Mouse (Mus musculus) embryonic facial prominence, embryonic 11.5 days (tissue): ENCODE data around the gene Nek7. TPM values are rescaled to one million over a fixed set of nuclear protein-coding genes. Genes with fewer than 3 reads are reported as not detected.

ENCODE experiments used
- ATAC-seq: fragments of 200-750 bp; cut with Nextera tagmentation; replicated peaks from 2 replicates; pipeline ENCODE4 v1.8.0; 2017; ENCODE audit warnings: low read depth; ENCODE audit not compliant: insufficient number of reproducible peaks, low FRiP score, low TSS enrichment
- DNase-seq: peaks from one replicate; pipeline ENCODE4 v3.0.0-alpha.2; 2015; ENCODE audit warnings: low spot score
- H3K27ac ChIP-seq: fragments of 300-500 bp; sonication (generic); replicated peaks from 2 replicates; pipeline ENCODE4 v1.5.1; 2014; ENCODE audit warnings: mild to moderate bottlenecking, low read depth, low read length, control low read depth
- H3K27me3 ChIP-seq: fragments of 300-500 bp; sonication (generic); 2 replicates; pipeline ENCODE4 v1.6.1; 2014; ENCODE audit warnings: mild to moderate bottlenecking, low read length, moderate library complexity, mixed read lengths; ENCODE audit not compliant: control insufficient read depth, insufficient read depth
- H3K36me3 ChIP-seq: fragments of 300-500 bp; sonication (generic); replicated peaks from 2 replicates; pipeline ENCODE4 v1.6.1; 2014; ENCODE audit warnings: low read depth, mild to moderate bottlenecking, low read length, moderate library complexity, mixed read lengths; ENCODE audit not compliant: control insufficient read depth, insufficient read depth
- H3K4me1 ChIP-seq: fragments of 300-500 bp; sonication (generic); 2 replicates; pipeline ENCODE4 v1.6.1; 2014; ENCODE audit warnings: low read length, mixed read lengths; ENCODE audit not compliant: control insufficient read depth, insufficient read depth
- H3K4me2 ChIP-seq: fragments of 300-500 bp; sonication (generic); 2 replicates; pipeline ENCODE4 v1.6.1; 2014; ENCODE audit warnings: low read depth, mild to moderate bottlenecking, control low read depth, low read length, moderate library complexity
- H3K4me3 ChIP-seq: fragments of 300-500 bp; sonication (generic); 2 replicates; pipeline ENCODE4 v1.5.1; 2014; ENCODE audit warnings: low read depth, low read length, control low read depth
- H3K9ac ChIP-seq: fragments of 300-500 bp; sonication (generic); replicated peaks from 2 replicates; pipeline ENCODE4 v1.6.1; 2014; ENCODE audit warnings: mild to moderate bottlenecking, control low read depth, low read length
- H3K9me3 ChIP-seq: fragments of 300-500 bp; sonication (generic); replicated peaks from 2 replicates; pipeline ENCODE4 v1.6.1; 2016; ENCODE audit warnings: mild to moderate bottlenecking, low read length, inconsistent platforms, mixed read lengths; ENCODE audit not compliant: control insufficient read depth
- WGBS: fragments of 180-500 bp; shearing (Covaris S2); extraction: QIAGEN DNeasy Blood & Tissue Kit; methylation state at CpG from one replicate; pipeline ENCODE4 v1.1.7; 2014; 5-methylcytosine and 5-hydroxymethylcytosine counted together
- polyA plus RNA-seq: library from polyadenylated mRNA; unstranded; fragments of >200 nt; fragmentation: Nextera tagmentation; extraction: Ambion mirVana; gene quantifications from 2 replicates; pipeline ENCODE4 v1.2.1, GENCODE M21; 2014

The Nek7 gene
- polyA plus RNA-seq, 1 experiment from 2014 or later = 30.8 TPM

- Histone ChIP-seq H3K36me3 (no peaks in the 10 kb centered on the region), H3K9me3 (no peaks in the 10 kb centered on the region), H3K4me2 (peak overlapping the region; percentile 47), H3K27ac (no peak overlapping the region), H3K9ac (peak overlapping the region; percentile 32; the same call in 1 of the 2 replicates), H3K27me3 (no peaks in the 10 kb centered on the region), H3K4me1 (no peaks in the 10 kb centered on the region), H3K4me3 (peak overlapping the region; percentile 84)
- ATAC-seq = peak; percentile 92
- peak; percentile 88 for DNase-seq
- 1% methylated on average over 11 of the region's 11 CpGs for WGBS
These were observed 2.0 kb downstream of the Nek7 start for GRCm38 (mm10) chr1:138618012-138618354.

- no peak overlapping the region for H3K27ac ChIP-seq
These were observed 2.5 kb downstream of the Nek7 start for GRCm38 (mm10) chr1:138617279-138618011.

GRCm38 (mm10) chr1:138615388-138615787 lies 4.6 kb downstream of the Nek7 start:
- Histone ChIP-seq H3K4me2 (no peak overlapping the region), H3K27ac (no peak overlapping the region)
- 64% methylated on average over 3 of the region's 3 CpGs for WGBS

More at GRCm38 (mm10) chr1:138617279-138618011, 2.5 kb downstream of the Nek7 start:
- peak overlapping the region; percentile 47 for H3K4me2 ChIP-seq
- no peaks in the 10 kb centered on the region for H3K27me3 ChIP-seq
- no peak for ATAC-seq
- no peaks in the 10 kb centered on the region for H3K9me3 ChIP-seq
- H3K36me3 ChIP-seq = no peaks in the 10 kb centered on the region
- H3K9ac ChIP-seq = peak overlapping the region; percentile 39
- H3K4me3 ChIP-seq = peak overlapping the region; percentile 84
- peak; percentile 22 for DNase-seq
- no peaks in the 10 kb centered on the region for H3K4me1 ChIP-seq
- 23% methylated on average over 17 of the region's 17 CpGs for WGBS

GRCm38 (mm10) chr1:138614552-138615287 lies 5.2 kb downstream of the Nek7 start:
- no peak for DNase-seq
- Histone ChIP-seq H3K27me3 (no peaks in the 10 kb centered on the region), H3K4me1 (no peaks in the 10 kb centered on the region), H3K36me3 (no peaks in the 10 kb centered on the region), H3K9ac (no peak overlapping the region), H3K4me3 (no peak overlapping the region), H3K9me3 (no peaks in the 10 kb centered on the region), H3K27ac (no peak overlapping the region), H3K4me2 (no peak overlapping the region)
- ATAC-seq = no peak
- WGBS = 68% methylated on average over 6 of the region's 6 CpGs

More at GRCm38 (mm10) chr1:138615388-138615787, 4.6 kb downstream of the Nek7 start:
- DNase-seq (no peak), ATAC-seq (no peak)
- H3K36me3 ChIP-seq = no peaks in the 10 kb centered on the region
- H3K9me3 ChIP-seq = no peaks in the 10 kb centered on the region
- no peak overlapping the region for H3K4me3 ChIP-seq
- no peak overlapping the region for H3K9ac ChIP-seq
- no peaks in the 10 kb centered on the region for H3K4me1 ChIP-seq
- H3K27me3 ChIP-seq = no peaks in the 10 kb centered on the region

- no peak overlapping the region for H3K27ac ChIP-seq
- no peak overlapping the region for H3K4me3 ChIP-seq
- H3K27me3 ChIP-seq = no peaks in the 10 kb centered on the region
- no peak overlapping the region for H3K9ac ChIP-seq
- ATAC-seq (no peak), DNase-seq (no peak)
- H3K9me3 ChIP-seq = no peaks in the 10 kb centered on the region
- H3K36me3 ChIP-seq = no peaks in the 10 kb centered on the region
- 89% methylated on average over 1 of the region's 1 CpGs for WGBS
- H3K4me2 ChIP-seq = no peak overlapping the region
- H3K4me1 ChIP-seq = no peaks in the 10 kb centered on the region
These were observed 7.8 kb downstream of the Nek7 start for GRCm38 (mm10) chr1:138612177-138612576.

GRCm38 (mm10) chr1:138609176-138609575 lies 10.8 kb downstream of the Nek7 start:
- H3K36me3 ChIP-seq = no peaks in the 10 kb centered on the region
- no peak overlapping the region for H3K4me3 ChIP-seq
- no peak overlapping the region for H3K4me2 ChIP-seq
- H3K27ac ChIP-seq = no peak overlapping the region
- no peaks in the 10 kb centered on the region for H3K27me3 ChIP-seq
- 88% methylated on average over 12 of the region's 12 CpGs for WGBS
- no peaks in the 10 kb centered on the region for H3K4me1 ChIP-seq
- H3K9ac ChIP-seq = no peak overlapping the region
- no peaks in the 10 kb centered on the region for H3K9me3 ChIP-seq
- DNase-seq = no peak
- ATAC-seq = no peak

GRCm38 (mm10) chr1:138608336-138608735 lies 11.6 kb downstream of the Nek7 start:
- ATAC-seq = no peak
- H3K4me1 ChIP-seq = no peaks in the 10 kb centered on the region
- DNase-seq = no peak
- WGBS = 94% methylated on average over 7 of the region's 7 CpGs
- H3K4me3 ChIP-seq = no peak overlapping the region
- H3K27ac ChIP-seq = no peak overlapping the region
- no peaks in the 10 kb centered on the region for H3K9me3 ChIP-seq
- H3K4me2 ChIP-seq = no peak overlapping the region
- no peaks in the 10 kb centered on the region for H3K36me3 ChIP-seq
- no peaks in the 10 kb centered on the region for H3K27me3 ChIP-seq
- no peak overlapping the region for H3K9ac ChIP-seq

- 91% methylated on average over 7 of the region's 7 CpGs for WGBS
These were observed 12.1 kb downstream of the Nek7 start for GRCm38 (mm10) chr1:138607862-138608261.

More at GRCm38 (mm10) chr1:138607862-138608261, 12.1 kb downstream of the Nek7 start:
- H3K9ac ChIP-seq = no peak overlapping the region
- no peaks in the 10 kb centered on the region for H3K36me3 ChIP-seq
- no peaks in the 10 kb centered on the region for H3K27me3 ChIP-seq
- no peak overlapping the region for H3K4me2 ChIP-seq
- H3K4me1 ChIP-seq = no peaks in the 10 kb centered on the region
- no peak overlapping the region for H3K27ac ChIP-seq
- H3K4me3 ChIP-seq = no peak overlapping the region
- ATAC-seq (no peak), DNase-seq (no peak)
- H3K9me3 ChIP-seq = no peaks in the 10 kb centered on the region
